8 mouse cellular contexts compared by ENCODE assay signal in the genomic region with DNA sequence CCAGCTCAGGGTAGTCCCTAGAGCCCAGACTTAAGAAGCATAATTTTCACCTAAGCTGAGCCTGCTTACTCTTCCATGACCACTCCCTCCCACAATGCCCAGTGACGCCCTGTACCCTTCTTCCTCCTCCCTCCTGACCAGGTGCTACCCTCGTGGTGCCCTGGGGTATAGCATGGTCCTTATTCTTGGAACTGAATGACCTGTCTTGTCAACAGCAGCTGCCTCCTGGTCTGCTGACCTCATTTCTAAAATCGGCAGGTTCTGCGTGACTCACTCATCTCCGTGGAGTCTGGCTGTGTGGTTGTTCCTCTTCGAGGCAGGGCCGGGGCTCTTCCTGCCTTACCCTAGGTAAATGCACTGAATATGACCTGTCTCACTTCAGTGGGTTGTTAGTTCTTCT. TPM values are rescaled to one million over a fixed set of nuclear protein-coding genes. Genes with fewer than 3 reads are reported as not detected.
DNase-seq lines count a peak whose midpoint lies in the region.

No protein-coding gene starts in this region.

- no peak overlapping the region for H3K4me3 ChIP-seq in limb, embryonic 10.5 days

- H3K4me1 ChIP-seq in limb, embryonic 10.5 days, result peaks cover 58% of the 10 kb centered on the region

- no peaks in the 10 kb centered on the region for H3K27me3 ChIP-seq in limb, embryonic 10.5 days (ENCODE audit: low read depth, poor library complexity, severe bottlenecking)

- H3K27ac ChIP-seq in limb, embryonic 10.5 days, result peak overlapping the region; percentile 50; the same call in 1 of the 2 replicates

- no peaks in the 10 kb centered on the region for H3K36me3 ChIP-seq in limb, embryonic 10.5 days

- intact Hi-C loops in heart, postnatal 25 days (cut with DNase I), result no loop called here

- WGBS in limb, embryonic 10.5 days, result 84% methylated on average over 7 of the region's 7 CpGs

- H3K9me3 ChIP-seq in limb, embryonic 10.5 days (replicated peaks), result no peaks in the 10 kb centered on the region

- DNase-seq in heart, adult 18-20 months, result peak; percentile 44 to 58
- no peak for DNase-seq in heart, postnatal 25 days (ENCODE audit: low spot score)
- peak; percentile 43 to 62 for DNase-seq in right cerebral cortex, adult 2 months (ENCODE audit: low spot score in 2 of 2)
- DNase-seq in right cerebral cortex, postnatal 4 days, result no peak
- no peak for DNase-seq in limb, embryonic 10.5 days (ENCODE audit: low spot score)
- no peak for DNase-seq in c-Kit-positive CD71-positive TER-119-positive erythroid progenitor cells, embryonic 14.5 days (ENCODE audit: low spot score)
- no peak for DNase-seq in kidney, adult 18-20 months
- no peak for DNase-seq in embryo, embryonic 9.5 days (ENCODE audit: extremely low spot score)

RNA-seq across cellular contexts. Expression of gene Medag, which starts 37.5 kb away (rescaled TPM):
- 10 to 100 TPM in 1 of 2 experiments, 1 to 10 TPM in 1; 8.8 to 10.5 TPM for total RNA-seq in heart, adult 18-20 months (2021)
- total RNA-seq in heart, postnatal 25 days (2021), result 10 to 100 TPM; 16.2 to 16.7 TPM
- 0.26 and 0.33 TPM in 2 replicates for polyA plus RNA-seq in limb, embryonic 10.5 days (2016; fragmentation: Nextera tagmentation; extraction: Ambion mirVana)

Comparison
In these comparisons a context has a peak if more than half of its experiments do, and no peak if none do; other contexts are left out.
1. DNase-seq: peak in heart, adult 18-20 months (2 of 2) and right cerebral cortex, adult 2 months (2 of 2); none in heart, postnatal 25 days (single experiment), right cerebral cortex, postnatal 4 days (single experiment), limb, embryonic 10.5 days (single experiment), c-Kit-positive CD71-positive TER-119-positive erythroid progenitor cells, embryonic 14.5 days (single experiment), kidney, adult 18-20 months (single experiment) and embryo, embryonic 9.5 days (single experiment).